Mouse (Mus musculus) kidney, adult 9 months (tissue): ENCODE results near the gene Resf1.
"Not testable (repeated sequence)": the region's sequence is repeated elsewhere in the genome, so short reads cannot be mapped to it uniquely, and the experiment has no call there.

ENCODE experiments used
- DNase-seq: peaks from one replicate; pipeline ENCODE4 v3.0.0; 2022

Resf1 gene

DNA sequence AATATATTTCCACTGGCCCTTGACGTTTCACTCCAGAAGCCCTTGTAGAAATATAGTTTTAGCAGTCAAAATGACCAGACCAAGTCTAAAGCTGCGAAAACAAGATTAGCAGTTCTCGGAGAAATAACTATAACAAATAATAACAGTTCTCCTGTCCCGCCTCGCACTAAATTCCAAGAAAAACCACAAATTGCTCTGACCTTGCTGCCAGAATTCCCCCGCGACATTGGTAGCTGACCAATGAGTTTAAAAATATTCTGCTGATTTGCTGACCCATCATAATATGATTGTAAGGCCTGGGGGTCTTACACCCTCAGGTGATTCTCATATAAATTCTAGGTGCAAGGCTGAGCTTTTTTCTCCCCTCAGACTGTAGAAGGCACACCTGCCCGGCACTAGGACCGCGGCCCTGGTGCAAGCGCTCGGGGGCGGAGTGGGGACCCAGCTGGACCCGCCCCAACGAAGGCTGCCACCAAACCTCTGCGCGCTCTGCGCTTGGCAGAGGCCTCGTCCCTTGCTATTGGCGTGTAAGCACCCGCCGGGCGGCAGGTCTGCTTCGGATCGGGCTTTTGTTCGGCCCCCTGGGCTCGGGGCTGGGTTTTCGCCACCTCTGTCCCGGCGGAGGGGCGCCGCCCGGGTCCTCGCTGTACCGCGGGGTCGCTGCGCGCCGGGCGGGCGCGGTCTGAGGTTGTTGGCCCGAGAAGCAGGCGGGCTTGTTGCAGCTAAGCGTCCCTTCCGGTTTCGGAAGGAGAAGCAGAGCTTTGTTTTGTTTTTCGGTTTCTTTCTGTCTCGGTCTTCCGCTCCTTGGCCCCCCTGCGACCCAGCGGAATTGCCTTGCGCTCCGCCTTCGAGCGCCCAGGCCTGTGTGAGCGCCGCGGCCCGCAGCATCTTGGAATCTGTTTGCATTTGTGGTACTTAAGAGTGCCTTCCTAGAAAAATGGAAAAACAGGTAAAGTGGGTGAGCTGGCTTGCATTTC lies at the start of gene Resf1:
TSS of gene Resf1 (plus strand) at position 459 of the 977 bp plus-strand sequence.
- DNase-seq, result peak; percentile 93

DNA sequence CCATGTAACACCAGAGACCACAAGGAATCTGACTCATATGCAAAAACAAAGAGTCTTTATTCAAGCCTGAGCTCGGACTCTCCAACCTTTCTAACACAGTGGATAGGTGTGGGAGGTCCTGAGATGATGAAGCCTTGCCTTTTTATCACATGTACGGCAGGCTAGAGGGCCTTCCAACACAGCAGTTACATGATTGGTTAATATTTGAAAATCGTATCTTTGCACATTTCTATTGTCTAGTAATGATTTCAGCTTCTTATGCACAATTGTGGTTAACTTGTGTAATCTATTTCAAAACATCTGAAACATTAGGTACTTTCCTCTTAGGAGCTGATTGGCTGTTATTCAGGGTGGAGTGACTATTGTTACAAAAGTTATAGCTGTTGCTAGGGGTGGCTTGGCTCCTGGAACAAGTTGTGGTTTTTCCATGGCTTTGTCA lies 48.4 kb upstream of the Resf1 start:
- no peak for DNase-seq

DNA sequence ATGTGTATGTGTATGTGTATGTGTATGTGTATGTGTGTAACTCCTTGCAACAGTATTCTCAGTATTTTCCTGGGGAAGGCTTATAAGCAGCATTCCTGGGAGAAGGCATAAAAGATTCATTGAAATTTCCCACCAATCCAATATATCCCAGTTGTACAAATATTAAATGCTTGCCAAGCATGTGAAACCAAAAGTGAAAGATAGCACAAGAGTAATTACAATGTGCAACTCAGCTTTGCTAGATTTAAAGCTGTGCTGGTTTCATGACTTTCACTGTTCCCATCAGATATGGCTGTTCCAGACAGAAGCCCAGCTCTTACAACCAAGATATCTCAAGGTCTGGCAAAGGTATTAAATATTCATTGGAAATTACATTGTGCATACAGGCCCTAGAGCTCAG lies 41.3 kb upstream of the Resf1 start:
- no peak for DNase-seq

DNA sequence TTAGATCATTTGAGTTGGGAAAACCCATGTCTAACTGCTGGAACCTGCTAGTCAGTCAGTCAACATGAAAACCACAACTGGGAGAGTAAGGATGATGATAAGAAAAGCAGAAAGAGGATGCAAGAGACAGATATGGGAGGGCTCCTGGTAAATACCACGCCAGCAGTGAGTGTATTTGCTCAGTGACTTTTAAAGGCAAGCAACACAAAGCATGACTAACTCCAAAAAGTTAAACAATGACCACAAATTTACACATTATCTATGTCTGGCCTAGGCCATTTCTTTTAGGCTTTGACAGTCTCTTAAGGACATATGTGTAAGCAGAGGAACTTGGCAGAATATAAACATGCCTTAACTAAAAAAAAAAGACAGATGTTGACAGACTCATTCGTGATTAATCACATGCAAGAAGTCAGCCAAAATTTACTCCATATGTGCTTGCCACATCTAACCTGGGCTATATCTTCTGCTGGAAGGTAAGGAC lies 30.9 kb upstream of the Resf1 start:
- DNase-seq, result peak; percentile 9

DNA sequence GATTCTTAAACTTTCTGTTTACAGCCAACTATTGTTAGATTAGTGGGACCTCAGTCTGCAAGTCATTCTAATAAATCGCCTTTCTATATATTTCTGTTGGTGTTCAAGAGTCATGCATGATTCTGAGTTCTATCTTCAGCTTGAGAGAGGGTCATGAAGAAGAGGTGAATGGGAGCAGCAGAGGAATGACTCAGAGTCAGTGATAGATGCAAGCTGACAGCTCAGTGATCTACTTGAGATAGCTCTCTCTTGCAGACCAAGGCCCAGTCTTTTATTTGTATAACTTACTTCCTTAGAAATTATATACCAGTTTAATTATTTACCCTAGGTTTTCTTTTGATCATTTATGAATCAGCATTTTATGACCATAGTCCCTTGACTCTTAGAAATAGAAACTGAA lies 30.3 kb upstream of the Resf1 start:
- DNase-seq, result no peak

DNA sequence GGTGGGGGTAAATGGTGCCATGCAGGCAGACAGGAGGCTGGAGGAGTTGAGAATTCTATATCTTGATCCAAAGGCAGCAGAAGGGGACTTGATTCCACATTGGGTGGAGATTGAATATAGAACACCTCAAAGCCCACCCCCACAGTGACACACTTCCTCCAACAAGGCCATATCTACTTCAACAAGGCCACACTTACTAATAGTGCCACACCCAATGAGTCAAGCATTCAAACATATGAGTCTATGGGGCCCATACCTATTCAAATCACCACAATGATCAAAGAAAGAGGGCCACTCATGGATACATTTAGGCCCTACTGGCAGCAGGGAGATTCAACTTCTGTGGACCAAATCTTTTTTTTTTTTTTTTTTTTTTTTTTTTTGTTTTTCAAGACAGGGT lies 28.7 kb upstream of the Resf1 start:
- DNase-seq, result no peak

DNA sequence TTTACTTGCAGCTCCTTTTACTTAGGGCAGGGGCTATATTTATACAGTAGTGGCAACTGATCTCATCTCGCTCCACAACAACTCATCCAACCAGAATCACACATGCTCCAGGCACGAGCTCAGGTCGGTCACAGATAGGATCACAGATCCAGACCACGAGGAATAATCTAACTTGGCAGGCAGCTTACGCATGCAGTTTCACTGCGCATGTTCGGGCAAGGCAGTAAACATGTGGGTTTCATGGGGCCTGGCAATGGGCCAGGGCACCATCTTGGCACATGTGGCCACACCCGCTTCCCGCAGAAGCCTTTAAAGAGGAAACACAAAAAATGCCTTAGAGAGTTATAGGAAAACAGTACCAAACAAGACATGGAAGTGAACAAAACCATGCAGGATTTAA lies 21.0 kb upstream of the Resf1 start:
- not testable (repeated sequence) for DNase-seq

DNA sequence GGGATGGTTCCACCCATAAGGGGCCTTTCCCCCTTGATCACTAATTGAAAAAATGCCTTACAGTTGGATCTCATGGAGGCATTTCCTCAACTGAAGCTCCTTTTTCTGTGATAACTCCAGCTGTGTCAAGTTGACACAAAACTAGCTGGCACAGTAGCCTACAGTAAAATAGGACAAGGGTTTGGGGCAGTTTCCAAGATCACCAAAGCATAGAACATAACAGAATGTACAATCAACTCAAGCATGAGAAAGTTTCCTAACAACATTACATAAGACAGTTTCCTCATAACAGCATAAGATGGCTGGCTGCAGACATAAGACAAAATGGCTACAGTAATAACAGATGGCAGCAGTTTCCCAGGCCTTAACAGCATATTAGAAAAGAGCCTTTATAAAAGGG lies 6.0 kb upstream of the Resf1 start:
- not testable (repeated sequence) for DNase-seq

DNA sequence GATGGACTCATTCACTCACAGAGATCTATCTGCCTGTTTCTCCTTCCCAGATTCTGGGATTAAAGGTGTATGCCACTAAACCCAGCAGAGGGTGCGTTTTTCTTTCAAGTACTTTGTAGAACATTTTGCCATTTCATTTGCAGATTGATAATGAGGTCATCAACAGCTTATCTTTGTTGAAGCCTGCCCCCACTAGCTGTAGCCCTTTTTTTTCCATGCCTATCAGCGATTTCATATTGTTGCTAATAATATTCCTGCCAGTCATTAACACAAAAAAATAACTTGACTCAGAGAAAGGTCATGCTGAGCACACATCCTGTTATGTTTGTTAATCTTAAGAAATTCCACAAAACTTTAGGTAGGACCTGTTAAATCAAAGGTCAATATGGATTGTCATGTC lies 2.1 kb upstream of the Resf1 start:
- DNase-seq, result no peak

DNA sequence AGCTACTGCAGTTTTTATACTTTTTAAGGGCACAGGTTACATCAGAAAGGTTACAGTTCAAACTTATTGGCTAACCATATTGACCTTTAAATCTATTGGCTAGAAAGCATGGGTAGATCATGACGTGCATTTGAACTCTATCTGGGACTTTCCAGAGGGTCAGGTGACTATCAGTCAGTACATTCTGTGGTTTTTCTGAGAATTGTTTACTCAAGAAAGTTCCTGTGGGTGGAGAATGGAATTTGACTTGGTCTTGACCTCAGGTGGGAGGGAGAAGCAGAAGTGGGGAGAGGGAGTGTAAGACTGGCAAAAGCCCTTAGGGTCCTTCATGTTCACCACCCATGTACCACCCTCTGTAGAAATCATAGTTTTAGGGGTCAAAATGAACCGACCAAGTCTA lies 1.4 kb upstream of the Resf1 start:
- DNase-seq, result no peak

DNA sequence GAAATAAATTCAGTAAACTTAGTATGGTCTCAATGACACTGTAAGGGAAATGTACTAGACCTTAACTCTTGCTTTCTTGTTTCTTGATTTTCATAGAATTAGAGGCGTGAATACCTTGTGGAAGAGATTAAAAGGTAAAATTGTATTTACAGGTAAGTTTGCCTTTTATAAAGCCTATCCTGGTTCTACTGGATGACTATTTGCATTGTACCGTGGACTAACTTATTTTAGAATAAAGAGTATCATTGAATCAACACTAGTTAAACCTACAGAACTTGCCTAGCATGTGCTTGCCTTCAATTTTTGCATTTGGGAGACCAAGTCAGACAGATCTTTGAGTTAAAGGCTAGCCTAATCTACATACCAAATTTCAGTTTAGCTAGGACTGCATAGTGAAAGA lies 1.0 kb downstream of the Resf1 start:
- no peak for DNase-seq

DNA sequence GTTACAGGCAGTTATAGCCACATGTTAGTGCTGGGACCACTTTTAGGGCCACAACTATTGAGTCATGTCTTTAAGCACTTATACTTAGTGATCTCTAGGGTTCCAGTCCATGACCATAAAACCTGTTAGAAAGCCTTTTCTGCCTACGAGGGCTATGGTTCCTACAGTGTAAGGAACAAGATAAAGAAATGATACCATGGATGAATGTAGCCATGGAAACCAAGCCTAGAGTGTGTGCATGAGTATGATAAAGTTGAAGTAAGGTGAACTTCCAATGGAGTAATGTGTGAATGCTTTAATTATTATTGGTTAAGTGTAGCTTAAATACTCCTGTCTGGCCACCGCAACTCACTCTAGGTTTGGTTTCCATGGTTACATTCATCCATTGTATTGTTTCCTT lies 1.8 kb downstream of the Resf1 start:
- DNase-seq, result no peak

DNA sequence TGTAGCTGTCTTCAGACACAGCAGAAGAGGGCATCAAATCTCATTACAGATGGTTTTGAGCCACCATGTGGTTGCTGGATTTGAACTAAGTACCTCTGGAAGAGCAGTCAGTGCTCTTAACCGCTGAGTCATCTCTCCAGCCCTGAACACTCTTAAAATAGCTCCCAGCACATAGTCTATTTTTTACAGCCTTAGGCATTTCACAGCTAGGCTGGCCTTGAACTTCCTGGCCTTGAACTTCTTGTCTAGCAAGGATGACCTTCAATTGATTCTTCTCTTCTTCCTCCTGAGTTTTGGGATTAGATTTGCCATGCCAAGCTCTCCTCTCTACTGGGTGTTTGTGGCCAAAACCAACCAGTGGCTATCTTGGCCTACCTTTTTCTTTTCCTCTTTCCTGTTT lies 2.6 kb downstream of the Resf1 start:
- no peak for DNase-seq

DNA sequence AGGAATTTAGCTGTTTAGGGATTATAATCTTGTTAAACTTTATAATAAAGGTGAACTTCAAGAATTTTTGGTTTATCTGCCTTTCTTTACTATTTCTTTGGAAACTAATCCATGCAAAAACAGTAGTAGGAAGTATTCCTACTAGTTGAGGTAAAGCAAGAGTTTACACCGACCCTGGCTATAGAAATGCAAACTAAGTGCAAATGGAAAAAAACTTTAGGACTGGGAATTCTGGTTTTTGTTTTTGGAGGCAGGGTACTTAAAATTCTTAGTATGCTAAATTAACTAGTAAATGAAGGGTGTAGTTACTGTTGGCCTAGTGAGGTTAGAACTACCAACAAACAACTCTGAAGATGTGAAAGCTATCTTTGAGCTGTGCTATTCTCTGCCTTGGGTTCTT lies 3.0 kb downstream of the Resf1 start:
- DNase-seq, result no peak

DNA sequence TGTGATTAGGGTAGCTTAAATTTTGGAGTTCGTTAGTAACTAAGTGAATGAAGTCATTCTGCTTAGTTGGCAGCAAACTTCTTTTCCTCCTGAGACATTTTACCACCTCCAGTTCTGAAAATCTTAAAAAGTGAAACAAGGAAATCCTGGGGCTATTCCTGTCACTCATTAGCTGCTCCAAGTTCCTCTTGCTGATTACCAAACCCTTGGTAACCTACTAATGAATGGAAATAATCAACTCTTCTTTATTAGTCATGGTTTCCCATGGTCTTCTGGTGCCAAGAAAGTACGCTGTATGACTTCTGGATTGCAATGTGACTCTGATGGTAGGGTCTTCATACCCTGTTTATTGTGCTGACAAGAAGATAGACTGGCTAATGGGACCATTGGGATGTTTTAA lies 5.7 kb downstream of the Resf1 start:
- DNase-seq, result no peak

DNA sequence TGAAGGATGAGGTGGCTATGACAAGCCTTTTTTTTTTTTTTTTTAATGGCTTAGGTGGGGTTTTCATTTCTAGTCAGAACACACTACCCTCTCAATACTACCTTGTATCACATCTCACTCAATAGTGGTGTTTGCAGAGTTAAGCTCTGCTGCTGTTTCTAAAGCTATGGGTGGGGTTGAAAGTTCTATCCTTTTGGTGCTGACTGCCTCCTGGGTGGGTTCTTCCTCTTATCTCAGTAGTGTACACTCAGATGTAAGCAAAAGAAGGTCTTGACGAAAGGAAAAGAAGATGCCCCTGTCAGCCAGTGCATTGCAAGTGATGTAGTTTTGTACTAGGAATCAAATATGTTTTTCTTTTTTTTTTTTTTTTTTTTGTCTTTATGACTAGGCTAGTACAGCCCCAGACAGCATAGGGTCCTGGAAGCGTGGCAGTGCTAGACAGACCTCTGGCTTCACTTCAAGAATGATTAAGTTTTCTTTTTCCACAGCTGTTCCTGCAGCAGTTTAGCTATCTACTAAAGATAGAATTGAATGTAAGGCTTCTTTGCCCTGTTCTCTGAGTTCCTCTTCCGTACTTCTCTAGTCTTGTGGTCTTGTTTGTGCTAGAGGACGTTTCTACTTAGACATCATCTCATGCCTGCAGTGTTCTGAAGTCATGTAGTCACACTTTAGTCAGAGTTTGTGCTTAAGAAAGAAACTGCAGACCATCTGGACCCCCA lies 14.5 kb downstream of the Resf1 start:
- DNase-seq, result no peak

DNA sequence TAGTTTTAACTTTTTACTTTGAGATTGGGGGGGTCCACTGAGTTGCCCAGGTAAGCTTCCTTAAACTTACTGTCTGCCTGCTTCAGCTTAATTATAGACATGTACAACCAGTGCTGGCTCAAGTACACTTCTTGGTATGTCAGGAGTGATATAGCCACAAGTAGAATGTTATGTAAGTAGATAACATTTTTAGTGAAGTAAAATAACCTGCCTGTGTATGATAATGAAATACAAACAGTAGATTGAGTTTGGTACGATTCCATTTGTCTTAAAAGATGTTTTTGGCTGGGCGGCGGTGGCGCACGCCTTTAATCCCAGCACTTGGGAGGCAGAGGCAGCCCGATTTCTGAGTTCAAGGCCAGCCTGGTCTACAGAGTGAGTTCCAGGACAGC lies 15.0 kb downstream of the Resf1 start:
- DNase-seq, result no peak

DNA sequence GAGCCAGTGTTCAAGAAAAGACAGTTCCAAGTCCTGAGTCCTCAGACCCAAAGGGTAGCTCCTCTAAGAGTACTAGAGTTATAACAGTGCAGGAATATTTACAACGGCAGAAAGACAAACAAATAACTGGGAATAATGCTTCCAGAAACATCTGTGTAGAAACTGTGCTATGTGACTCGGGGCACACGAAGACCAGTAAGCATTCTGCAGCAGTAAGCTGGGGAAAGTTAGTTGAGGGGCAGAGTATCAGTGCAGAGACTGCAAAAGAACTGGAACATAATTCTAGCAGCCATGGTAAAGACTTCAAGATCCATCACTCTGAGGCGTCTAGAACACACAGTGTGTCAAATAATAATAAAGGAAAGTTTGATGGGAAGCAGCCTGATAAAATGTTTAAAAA lies 19.9 kb downstream of the Resf1 start:
- DNase-seq, result no peak

DNA sequence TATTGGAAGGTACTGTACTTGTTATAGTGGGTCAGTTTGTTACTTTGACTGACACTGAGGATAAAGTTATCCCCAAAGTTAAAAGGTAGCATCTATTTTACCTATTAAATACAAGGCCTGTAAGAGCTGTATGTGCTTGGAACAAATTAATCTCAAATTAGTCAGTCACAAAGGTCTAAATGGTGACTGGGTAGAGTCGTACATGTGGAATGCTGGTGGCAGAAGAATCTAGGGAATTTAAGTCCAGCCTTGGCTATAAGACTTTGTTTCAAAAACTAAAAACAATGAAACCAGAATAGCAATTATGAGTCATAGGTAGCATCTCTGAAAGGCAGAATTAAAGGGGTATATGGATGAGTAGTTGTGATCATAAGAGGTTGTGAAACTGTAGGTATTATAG lies 21.1 kb downstream of the Resf1 start:
- DNase-seq, result no peak

DNA sequence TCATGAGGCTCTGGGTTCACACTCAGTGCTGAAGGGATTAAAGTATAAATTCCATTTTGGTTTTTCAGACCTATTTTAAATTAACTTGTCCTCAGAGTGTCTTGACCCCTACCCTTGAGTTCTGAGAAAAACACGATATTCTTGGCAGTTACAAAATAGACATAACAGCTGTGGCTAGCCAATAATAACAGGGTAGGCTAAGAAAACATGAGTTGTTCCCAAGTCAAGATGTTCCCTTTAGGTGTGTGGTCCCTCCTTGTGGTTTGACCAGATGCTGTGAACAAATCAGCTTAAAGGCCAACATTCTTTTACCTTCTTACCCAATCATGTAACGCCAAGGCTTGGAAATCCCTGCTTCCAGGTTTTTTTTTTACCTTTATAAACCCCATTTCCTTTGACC lies 23.8 kb downstream of the Resf1 start:
- DNase-seq, result peak; percentile 83

DNA sequence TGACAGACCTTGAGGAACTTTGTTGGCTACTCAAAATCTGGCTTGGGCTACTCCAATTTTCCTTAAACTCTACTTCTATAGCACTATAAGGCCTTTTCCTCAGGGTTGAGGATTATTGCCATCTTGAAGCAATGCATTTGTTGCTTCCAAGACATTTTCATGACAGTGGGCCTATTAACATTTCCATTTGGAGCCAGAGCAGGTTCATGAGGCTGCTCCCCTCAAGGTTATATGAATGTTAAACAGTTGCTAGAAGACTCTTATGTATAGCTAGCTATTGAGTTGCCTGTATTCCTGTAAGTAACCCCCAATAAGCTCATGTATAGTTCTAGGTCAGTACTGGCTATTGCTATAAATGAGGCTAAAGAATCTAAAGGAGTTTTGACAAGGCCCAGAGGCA lies 28.8 kb downstream of the Resf1 start:
- DNase-seq, result no peak

DNA sequence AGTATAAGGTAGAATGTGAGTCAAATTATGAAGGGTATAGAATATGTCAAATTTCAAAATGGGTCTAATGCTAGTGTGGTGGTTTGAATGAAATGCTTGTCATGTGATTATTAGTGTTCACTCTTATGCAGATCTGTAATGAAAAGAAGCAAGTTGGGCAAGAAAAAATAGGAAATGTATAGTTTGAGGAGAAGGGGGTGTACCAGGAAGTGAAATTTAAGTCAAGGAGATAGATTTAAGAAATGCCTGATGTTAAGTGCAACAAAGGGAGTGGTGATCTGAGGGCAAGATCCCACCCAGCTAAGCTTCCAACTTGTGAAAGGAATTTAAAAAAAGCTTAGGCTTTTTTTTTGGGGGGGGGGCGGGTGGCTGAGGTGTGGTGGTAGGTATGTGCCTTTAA lies 29.4 kb downstream of the Resf1 start:
- DNase-seq, result no peak

DNA sequence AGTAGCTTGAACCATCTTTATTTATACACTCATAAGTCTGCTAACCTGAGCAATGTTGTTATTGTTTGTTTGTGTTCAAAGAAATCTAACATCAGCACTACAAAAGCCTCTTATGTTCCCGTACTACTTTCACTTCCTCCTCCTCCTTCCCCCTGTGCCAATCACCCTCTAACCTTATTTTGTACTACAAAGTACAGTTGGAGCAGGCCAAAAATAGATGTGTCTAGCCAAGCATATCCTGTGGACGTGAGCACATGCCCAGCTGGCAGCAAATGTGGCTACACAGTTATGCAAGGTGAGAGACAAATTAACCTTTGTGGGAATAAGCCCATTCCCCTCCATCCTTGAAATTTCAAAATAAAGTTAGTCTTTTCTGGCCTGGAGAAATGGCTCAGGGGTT lies 34.6 kb downstream of the Resf1 start:
- peak; percentile 96 for DNase-seq

DNA sequence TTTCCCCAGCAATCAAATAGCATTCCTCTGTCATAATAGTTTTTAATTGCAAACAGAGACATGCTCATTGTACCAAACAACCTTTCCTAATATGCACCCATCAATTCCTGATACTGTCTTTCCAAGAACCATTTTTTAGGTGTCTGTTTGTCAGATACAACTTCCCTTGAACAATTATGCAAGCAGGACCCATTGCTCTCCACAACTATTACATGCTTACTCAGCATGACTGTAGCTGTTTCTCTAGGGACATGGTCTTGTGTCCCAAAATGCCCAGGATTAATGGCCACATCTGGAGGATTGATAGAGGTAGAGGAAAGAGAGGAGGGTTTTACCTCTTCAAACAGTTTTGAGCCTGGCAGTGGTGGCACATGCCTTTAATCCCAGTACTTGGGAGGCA lies 35.2 kb downstream of the Resf1 start:
- DNase-seq, result no peak
